Mouse (Mus musculus): Measurements from ENCODE around the gene Il1f5.

The Il1f5 gene

GRCm38 (mm10) chr2:24276654-24277053 is at the start of gene Il1f5:
Il1f5 (plus strand) TSS chr2:24276954.
- no peak for DNase-seq (ENCODE audit: low spot score)

GRCm38 (mm10) chr2:24227191-24227590 is 49.6 kb upstream of the Il1f5 start:
- DNase-seq (ENCODE audit: low spot score): no peak

- no peak for DNase-seq (ENCODE audit: low spot score)
Measured at GRCm38 (mm10) chr2:24267503-24267902, 9.3 kb upstream of the Il1f5 start.

GRCm38 (mm10) chr2:24273619-24274018 is 3.1 kb upstream of the Il1f5 start:
- no peak for DNase-seq (ENCODE audit: low spot score)

GRCm38 (mm10) chr2:24275146-24275545 is 1.6 kb upstream of the Il1f5 start:
- no peak for DNase-seq (ENCODE audit: low spot score)

- DNase-seq (ENCODE audit: low spot score): no peak
Measured at GRCm38 (mm10) chr2:24290896-24291295, 14.1 kb downstream of the Il1f5 start, which contains the start of gene Il1f10. Il1f10 (plus strand) TSS chr2:24291196.

GRCm38 (mm10) chr2:24294616-24295015 is 17.9 kb downstream of the Il1f5 start:
- DNase-seq (ENCODE audit: low spot score): no peak

GRCm38 (mm10) chr2:24296837-24297236 is 20.1 kb downstream of the Il1f5 start:
- DNase-seq (ENCODE audit: low spot score): peak; percentile 3

- no peak for DNase-seq (ENCODE audit: low spot score)
Measured at GRCm38 (mm10) chr2:24311302-24312001, 34.7 kb downstream of the Il1f5 start.

- DNase-seq (ENCODE audit: low spot score): no peak
Measured at GRCm38 (mm10) chr2:24316919-24317318, 40.2 kb downstream of the Il1f5 start.

GRCm38 (mm10) chr2:24317919-24318598 is 41.3 kb downstream of the Il1f5 start:
- no peak for DNase-seq (ENCODE audit: low spot score)
